Mouse (Mus musculus): ENCODE data around the gene Mad2l1bp.

- TF ChIP-seq POLR2A (IDR thresholded peaks at IDR 0.05; ENCODE audit: low read depth, low read length) (no peak), MAX (IDR thresholded peaks at IDR 0.05; ENCODE audit: low read length) (no peak), EP300 (IDR thresholded peaks at IDR 0.05; ENCODE audit: low read length) (no peak), CTCF (conservative IDR thresholded peaks at IDR 0.05 in 1 of 2, IDR thresholded peaks at IDR 0.05 in 1 of 2; ENCODE audit: low read depth in 2 of 2, low read length in 2 of 2) (no peak)
These were observed 30.1 kb downstream of the Mad2l1bp start for GRCm38 (mm10) chr17:46123285-46123684.

Measured in CH12.LX (cell line).